Mouse (Mus musculus): ENCODE data around the gene D10Wsu102e. TPM values are rescaled to one million over a fixed set of nuclear protein-coding genes. Genes with fewer than 3 reads are reported as not detected.
A peak's percentile ranks its signal among the peaks of the same experiment; 100 is the strongest.

The D10Wsu102e gene
- polyA plus RNA-seq, 1 experiment from 2014 or later, result 0.58 TPM

DNA sequence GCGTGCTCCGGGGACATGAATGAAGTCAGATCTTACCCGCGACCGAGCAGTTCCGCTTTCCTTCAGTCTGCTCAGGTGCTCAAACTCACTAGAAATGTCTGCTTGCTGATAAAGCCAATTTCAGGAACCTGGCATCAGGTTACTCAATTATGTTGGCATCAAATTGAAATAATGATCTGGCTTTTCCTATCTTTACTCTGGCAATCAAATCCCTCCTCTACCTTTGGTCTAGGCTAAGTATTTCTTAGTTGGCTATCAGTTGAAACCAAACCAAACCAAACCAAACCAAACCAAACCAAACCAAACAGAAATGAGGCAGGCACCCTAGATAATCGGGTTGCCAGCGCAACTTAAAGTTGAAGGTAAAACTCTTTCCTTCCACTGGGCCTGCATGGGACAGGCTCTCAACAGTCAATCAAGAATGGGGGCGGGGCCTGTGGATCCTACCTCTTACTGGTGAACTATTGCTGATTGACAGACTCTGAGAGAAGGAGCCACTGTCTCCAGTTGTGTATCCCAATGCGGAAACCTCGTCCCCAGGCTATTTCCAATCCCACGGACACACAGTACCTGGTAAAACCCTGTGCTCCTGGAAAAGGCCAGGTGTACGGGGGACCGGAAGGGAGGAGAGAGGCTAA is 33.3 kb upstream of the D10Wsu102e start:
- ATAC-seq (ENCODE audit: low read depth), result no peak
- WGBS, result 87% methylated on average over 14 of the region's 14 CpGs

DNA sequence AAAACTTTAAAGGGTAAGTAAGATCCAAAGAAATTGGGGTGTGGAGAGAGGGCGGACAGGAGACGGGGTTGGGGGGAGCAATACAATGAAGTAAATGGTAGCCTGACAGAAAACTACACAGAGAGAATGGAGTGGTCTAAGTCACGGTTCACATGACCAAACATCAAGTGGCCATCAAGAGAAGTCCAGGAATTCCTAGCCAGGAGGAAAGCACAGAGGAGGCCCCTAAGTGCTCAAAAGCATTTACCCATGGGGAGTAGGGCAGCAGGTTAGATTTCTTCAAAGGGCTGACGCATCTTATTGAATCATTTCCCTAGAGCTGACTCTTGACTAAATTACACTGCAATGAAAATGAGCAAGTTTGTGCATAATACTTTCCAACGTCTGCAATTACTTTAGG is 31.2 kb upstream of the D10Wsu102e start:
- WGBS, result 62% methylated on average over 5 of the region's 5 CpGs
- peaks cover under 1% of the 10 kb centered on the region; the same call in 1 of the 2 replicates for H3K27me3 ChIP-seq (ENCODE audit: control insufficient read depth, insufficient read depth, low read depth, low read length)
- no peak overlapping the region for H3K4me2 ChIP-seq (ENCODE audit: low read depth, low read length)
- H3K36me3 ChIP-seq (ENCODE audit: control insufficient read depth, insufficient read depth, low read length), result no peaks in the 10 kb centered on the region
- H3K4me1 ChIP-seq (replicated peaks; ENCODE audit: control insufficient read depth, insufficient read depth, low read length), result no peaks in the 10 kb centered on the region; the same call in 1 of the 2 replicates
- ATAC-seq (ENCODE audit: low read depth), result peak; percentile 77
- no peak overlapping the region for H3K9ac ChIP-seq (ENCODE audit: low read length)
- no peak overlapping the region for H3K4me3 ChIP-seq (ENCODE audit: low read length)
- no peaks in the 10 kb centered on the region for H3K9me3 ChIP-seq (ENCODE audit: control insufficient read depth, low read length)
- no peak overlapping the region for H3K27ac ChIP-seq (ENCODE audit: low read length)

More for the DNA sequence above, 33.3 kb upstream of the D10Wsu102e start:
- Histone ChIP-seq H3K9ac (ENCODE audit: low read length) (no peak overlapping the region), H3K27ac (ENCODE audit: low read length) (no peak overlapping the region), H3K36me3 (ENCODE audit: control insufficient read depth, insufficient read depth, low read length) (no peaks in the 10 kb centered on the region), H3K9me3 (ENCODE audit: control insufficient read depth, low read length) (no peaks in the 10 kb centered on the region), H3K4me1 (replicated peaks; ENCODE audit: control insufficient read depth, insufficient read depth, low read length) (no peaks in the 10 kb centered on the region; the same call in 1 of the 2 replicates), H3K4me3 (ENCODE audit: low read length) (no peak overlapping the region), H3K4me2 (ENCODE audit: low read depth, low read length) (no peak overlapping the region), H3K27me3 (ENCODE audit: control insufficient read depth, insufficient read depth, low read depth, low read length) (no peaks in the 10 kb centered on the region)

DNA sequence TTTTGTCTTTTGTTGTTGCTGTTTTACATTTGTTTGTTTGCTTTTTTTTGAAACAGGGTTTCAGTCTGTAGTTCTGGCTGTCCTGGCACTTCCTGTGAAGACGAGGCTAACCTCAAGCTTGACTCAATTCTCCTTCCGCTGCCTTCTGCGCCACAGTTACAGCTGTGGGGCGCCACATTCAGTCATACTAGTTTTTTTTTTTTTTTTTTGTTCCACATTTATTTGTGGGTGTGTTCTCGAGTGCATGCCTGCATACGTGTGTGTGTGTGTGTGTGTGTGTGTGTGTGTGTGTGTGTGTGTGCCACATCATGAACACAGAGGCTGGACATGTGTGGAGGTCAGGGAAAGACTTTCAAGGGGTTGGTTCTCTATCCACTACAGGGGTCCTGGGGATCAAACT is 29.7 kb upstream of the D10Wsu102e start:
- Histone ChIP-seq H3K9me3 (ENCODE audit: control insufficient read depth, low read length) (no peaks in the 10 kb centered on the region), H3K36me3 (ENCODE audit: control insufficient read depth, insufficient read depth, low read length) (no peaks in the 10 kb centered on the region), H3K4me2 (ENCODE audit: low read depth, low read length) (no peak overlapping the region), H3K27me3 (ENCODE audit: control insufficient read depth, insufficient read depth, low read depth, low read length) (peaks cover 16% of the 10 kb centered on the region), H3K4me3 (ENCODE audit: low read length) (no peak overlapping the region), H3K27ac (ENCODE audit: low read length) (no peak overlapping the region), H3K4me1 (replicated peaks; ENCODE audit: control insufficient read depth, insufficient read depth, low read length) (no peaks in the 10 kb centered on the region; the same call in 1 of the 2 replicates), H3K9ac (ENCODE audit: low read length) (no peak overlapping the region)
- no peak for ATAC-seq (ENCODE audit: low read depth)
- WGBS, result 77% methylated on average over 6 of the region's 6 CpGs

DNA sequence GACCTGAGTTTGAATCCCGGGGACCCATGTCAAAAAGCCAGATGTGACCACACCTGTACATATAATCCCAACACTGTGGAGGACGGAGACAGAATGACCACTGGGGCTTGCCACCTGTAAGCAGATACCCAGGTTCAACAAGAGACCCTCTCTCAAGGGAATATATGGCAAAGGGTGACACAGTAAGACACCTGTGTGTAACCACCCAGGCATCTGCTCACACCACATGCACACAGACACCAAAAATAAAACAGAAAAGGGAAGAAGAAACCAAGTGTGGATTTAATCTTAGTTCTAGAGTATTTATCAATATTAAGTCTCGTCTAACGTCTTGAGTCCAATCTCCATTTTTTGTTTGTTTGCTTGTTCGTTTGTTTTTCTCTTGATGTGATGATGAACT is 28.2 kb upstream of the D10Wsu102e start:
- Histone ChIP-seq H3K9me3 (ENCODE audit: control insufficient read depth, low read length) (no peaks in the 10 kb centered on the region), H3K27me3 (ENCODE audit: control insufficient read depth, insufficient read depth, low read depth, low read length) (peaks cover 24% of the 10 kb centered on the region), H3K4me3 (ENCODE audit: low read length) (no peak overlapping the region), H3K9ac (ENCODE audit: low read length) (no peak overlapping the region), H3K36me3 (ENCODE audit: control insufficient read depth, insufficient read depth, low read length) (no peaks in the 10 kb centered on the region), H3K4me2 (ENCODE audit: low read depth, low read length) (no peak overlapping the region), H3K4me1 (replicated peaks; ENCODE audit: control insufficient read depth, insufficient read depth, low read length) (peaks cover under 1% of the 10 kb centered on the region; the same call in 1 of the 2 replicates), H3K27ac (ENCODE audit: low read length) (no peak overlapping the region)
- ATAC-seq (ENCODE audit: low read depth), result no peak
- WGBS, result 88% methylated on average over 5 of the region's 5 CpGs

DNA sequence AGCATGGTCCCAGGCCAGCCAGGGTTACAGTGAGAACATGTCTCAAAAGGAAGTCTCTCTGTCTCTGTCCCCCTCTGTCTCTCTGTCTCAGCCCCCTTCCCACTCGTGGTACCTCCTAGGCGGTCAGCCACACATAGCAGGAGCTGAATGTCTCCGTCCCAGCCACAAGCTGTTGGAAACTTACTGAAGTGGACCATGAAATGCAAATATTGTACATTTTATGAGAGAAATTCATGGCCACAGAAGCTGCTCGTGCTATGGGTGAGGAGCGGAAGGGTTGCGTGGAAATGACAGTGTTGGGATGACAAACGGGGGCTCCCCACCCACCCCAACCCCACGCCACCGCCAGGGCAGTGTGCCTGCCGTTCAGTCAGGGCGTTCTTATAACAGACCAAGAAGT is 27.4 kb upstream of the D10Wsu102e start:
- ATAC-seq (ENCODE audit: low read depth), result no peak
- Histone ChIP-seq H3K27me3 (ENCODE audit: control insufficient read depth, insufficient read depth, low read depth, low read length) (peaks cover 32% of the 10 kb centered on the region), H3K4me3 (ENCODE audit: low read length) (no peak overlapping the region), H3K9me3 (ENCODE audit: control insufficient read depth, low read length) (no peaks in the 10 kb centered on the region), H3K4me1 (replicated peaks; ENCODE audit: control insufficient read depth, insufficient read depth, low read length) (peaks cover 4% of the 10 kb centered on the region), H3K27ac (ENCODE audit: low read length) (no peak overlapping the region), H3K9ac (ENCODE audit: low read length) (no peak overlapping the region), H3K36me3 (ENCODE audit: control insufficient read depth, insufficient read depth, low read length) (no peaks in the 10 kb centered on the region), H3K4me2 (ENCODE audit: low read depth, low read length) (no peak overlapping the region)
- 62% methylated on average over 11 of the region's 11 CpGs for WGBS

DNA sequence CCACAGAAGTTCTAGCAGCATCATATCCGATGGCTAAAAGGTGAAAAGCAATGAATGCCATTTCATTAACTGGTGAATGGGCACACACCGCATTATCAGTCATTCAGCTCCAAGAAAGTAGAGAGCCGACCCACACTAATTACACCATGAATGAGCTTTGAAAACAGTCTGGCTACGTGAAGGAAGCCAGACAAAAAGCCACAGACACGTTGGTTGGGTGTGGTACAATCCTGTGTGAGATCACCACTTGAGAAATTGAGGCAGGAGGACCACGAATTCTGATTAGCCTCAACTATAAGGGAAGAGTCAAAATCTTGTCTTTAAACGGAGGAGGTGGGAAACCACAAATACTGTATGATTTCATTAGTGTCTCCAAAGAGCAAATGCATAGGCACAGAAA is 23.7 kb upstream of the D10Wsu102e start:
- no peak for ATAC-seq (ENCODE audit: low read depth)
- Histone ChIP-seq H3K9me3 (ENCODE audit: control insufficient read depth, low read length) (no peaks in the 10 kb centered on the region), H3K27ac (ENCODE audit: low read length) (no peak overlapping the region), H3K4me3 (ENCODE audit: low read length) (no peak overlapping the region), H3K36me3 (ENCODE audit: control insufficient read depth, insufficient read depth, low read length) (no peaks in the 10 kb centered on the region), H3K9ac (ENCODE audit: low read length) (no peak overlapping the region), H3K4me1 (replicated peaks; ENCODE audit: control insufficient read depth, insufficient read depth, low read length) (peaks cover 7% of the 10 kb centered on the region; the same call in 1 of the 2 replicates), H3K27me3 (ENCODE audit: control insufficient read depth, insufficient read depth, low read depth, low read length) (peaks cover 43% of the 10 kb centered on the region), H3K4me2 (ENCODE audit: low read depth, low read length) (no peak overlapping the region)
- 39% methylated on average over 7 of the region's 7 CpGs for WGBS

DNA sequence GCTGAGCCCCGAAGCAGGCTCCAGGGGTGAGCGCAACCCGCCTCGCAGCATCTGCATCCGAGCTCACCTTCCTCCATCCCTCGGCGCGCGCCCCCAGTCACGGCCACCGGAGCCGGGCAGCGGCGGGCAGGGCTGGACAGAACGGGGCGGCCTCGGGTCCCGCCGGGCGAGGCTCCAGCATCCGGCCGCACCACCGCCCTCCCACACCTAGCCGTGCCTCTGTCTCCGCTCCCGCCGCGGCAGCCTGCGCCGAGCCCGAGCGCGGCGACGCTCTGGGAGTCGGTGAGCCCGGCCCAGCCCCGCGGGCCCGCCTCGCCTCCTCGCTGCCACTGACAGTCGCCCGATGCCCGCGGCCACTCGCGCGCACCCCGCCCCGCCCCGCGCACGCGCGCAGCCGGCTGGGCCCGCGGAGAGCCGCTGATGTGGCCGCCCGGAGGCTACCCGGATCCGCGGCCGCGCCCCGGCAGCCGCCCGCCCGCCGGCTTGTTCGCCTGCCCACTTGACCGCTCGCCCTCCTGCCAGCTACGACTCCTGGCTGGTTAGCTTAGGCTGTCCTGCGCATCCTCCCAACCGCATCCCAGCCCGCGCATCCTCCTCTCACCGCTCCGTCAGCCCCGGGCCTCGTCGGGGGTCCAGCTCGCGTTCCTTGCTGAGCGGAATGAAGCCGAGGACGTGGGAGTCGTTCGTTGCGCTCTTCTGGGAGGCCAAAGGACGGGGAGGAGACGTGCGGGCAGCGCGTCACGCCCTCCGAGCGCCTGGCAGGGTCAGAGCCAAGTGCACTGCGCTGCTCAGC is 22.7 kb upstream of the D10Wsu102e start, which contains the start of gene Slc41a2:
Gene Slc41a2 (minus strand): TSS at position 724 of the 793 bp plus-strand sequence.
- Histone ChIP-seq H3K4me3 (ENCODE audit: low read length) (peak within 1 kb of the TSS; percentile 64), H3K4me1 (replicated peaks; ENCODE audit: control insufficient read depth, insufficient read depth, low read length) (peaks cover 7% of the 10 kb centered on the region; the same call in 1 of the 2 replicates), H3K9me3 (ENCODE audit: control insufficient read depth, low read length) (no peaks in the 10 kb centered on the region), H3K27ac (ENCODE audit: low read length) (no peak within 1 kb of the TSS), H3K9ac (ENCODE audit: low read length) (peak within 1 kb of the TSS; percentile 65), H3K27me3 (ENCODE audit: control insufficient read depth, insufficient read depth, low read depth, low read length) (peaks cover 43% of the 10 kb centered on the region), H3K36me3 (ENCODE audit: control insufficient read depth, insufficient read depth, low read length) (no peaks in the 10 kb centered on the region), H3K4me2 (ENCODE audit: low read depth, low read length) (peak within 1 kb of the TSS; percentile 99)
- peak; percentile 82 for ATAC-seq (ENCODE audit: low read depth)
- under 1% methylated on average over 58 of the region's 102 CpGs for WGBS

DNA sequence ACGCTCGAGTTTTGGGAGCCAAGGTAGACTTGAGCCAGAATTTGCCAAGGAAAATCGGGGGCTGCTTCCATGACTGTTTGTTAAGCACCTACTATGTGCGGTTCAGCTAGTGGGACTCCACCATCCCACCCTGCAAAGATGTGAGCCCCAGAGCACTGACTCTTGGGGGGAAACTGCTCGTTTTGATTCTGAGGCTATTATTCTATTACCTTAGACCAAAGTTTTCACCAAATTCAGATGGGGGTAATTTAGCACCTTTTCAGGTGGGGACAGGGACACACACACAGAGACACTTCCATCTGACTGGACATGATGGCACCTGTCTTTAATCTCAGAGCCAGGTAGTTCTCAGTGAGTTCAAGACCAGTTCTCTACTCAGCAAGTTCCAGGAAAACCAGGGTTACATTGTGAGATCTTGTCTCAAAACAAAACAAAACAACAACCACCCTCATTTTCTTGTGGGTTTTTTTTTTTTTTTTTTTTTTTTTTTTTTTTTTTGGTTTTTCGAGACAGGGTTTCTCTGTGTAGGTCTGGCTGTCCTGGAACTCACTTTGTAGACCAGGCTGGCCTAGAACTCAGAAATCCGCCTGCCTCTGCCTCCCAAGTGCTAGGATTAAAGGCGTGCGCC is 21.9 kb upstream of the D10Wsu102e start:
- peak overlapping the region; percentile 64 for H3K4me3 ChIP-seq (ENCODE audit: low read length)
- no peaks in the 10 kb centered on the region for H3K9me3 ChIP-seq (ENCODE audit: control insufficient read depth, low read length)
- H3K4me1 ChIP-seq (replicated peaks; ENCODE audit: control insufficient read depth, insufficient read depth, low read length), result peaks cover 7% of the 10 kb centered on the region; the same call in 1 of the 2 replicates
- no peak overlapping the region for H3K27ac ChIP-seq (ENCODE audit: low read length)
- H3K36me3 ChIP-seq (ENCODE audit: control insufficient read depth, insufficient read depth, low read length), result no peaks in the 10 kb centered on the region
- H3K4me2 ChIP-seq (ENCODE audit: low read depth, low read length), result peak overlapping the region; percentile 99
- peak; percentile 11; the same call in 1 of the 2 replicates for ATAC-seq (ENCODE audit: low read depth)
- H3K27me3 ChIP-seq (ENCODE audit: control insufficient read depth, insufficient read depth, low read depth, low read length), result peaks cover 43% of the 10 kb centered on the region
- WGBS, result 45% methylated on average over 8 of the region's 9 CpGs
- H3K9ac ChIP-seq (ENCODE audit: low read length), result peak overlapping the region; percentile 65

DNA sequence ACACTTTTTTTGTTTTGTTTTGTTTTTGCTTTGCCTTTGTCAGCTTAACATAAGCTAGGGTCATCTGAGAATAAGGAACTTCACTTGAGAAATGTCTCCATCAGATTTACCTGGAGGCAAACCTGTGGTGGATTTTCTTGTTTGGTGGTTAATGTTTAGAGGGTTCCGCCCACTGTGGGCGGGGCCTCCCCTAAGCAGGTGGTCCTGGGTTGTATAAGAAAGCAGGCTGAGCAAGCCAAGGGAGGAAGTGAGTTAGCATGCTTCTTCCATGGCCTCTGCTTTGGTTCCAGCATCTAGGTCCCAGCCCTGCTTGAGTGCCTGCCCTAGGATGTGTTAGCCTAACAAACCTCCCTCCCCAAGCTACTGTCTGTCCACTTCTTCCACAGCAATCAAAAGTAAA is 18.8 kb upstream of the D10Wsu102e start:
- H3K4me2 ChIP-seq (ENCODE audit: low read depth, low read length), result no peak overlapping the region
- no peaks in the 10 kb centered on the region for H3K9me3 ChIP-seq (ENCODE audit: control insufficient read depth, low read length)
- no peaks in the 10 kb centered on the region for H3K36me3 ChIP-seq (ENCODE audit: control insufficient read depth, insufficient read depth, low read length)
- ATAC-seq (ENCODE audit: low read depth), result no peak
- 38% methylated on average over 2 of the region's 2 CpGs for WGBS
- peaks cover 24% of the 10 kb centered on the region for H3K27me3 ChIP-seq (ENCODE audit: control insufficient read depth, insufficient read depth, low read depth, low read length)
- H3K27ac ChIP-seq (ENCODE audit: low read length), result no peak overlapping the region
- H3K4me1 ChIP-seq (replicated peaks; ENCODE audit: control insufficient read depth, insufficient read depth, low read length), result peaks cover 7% of the 10 kb centered on the region; the same call in 1 of the 2 replicates
- H3K9ac ChIP-seq (ENCODE audit: low read length), result no peak overlapping the region
- H3K4me3 ChIP-seq (ENCODE audit: low read length), result no peak overlapping the region
